Mouse (Mus musculus): ENCODE measurements around the gene Smarcal1. TPM values are rescaled to one million over a fixed set of nuclear protein-coding genes. Genes with fewer than 3 reads are reported as not detected.

Smarcal1 gene
- total and polyA plus RNA-seq, 2 experiments, result 8.3 to 13.9 TPM

- peaks cover 23% of the 10 kb centered on the region; the same call in 1 of the 2 replicates for H3K36me3 ChIP-seq (ENCODE audit: control insufficient read depth, insufficient read depth, low read length)
- 84% methylated on average over 23 of the region's 23 CpGs for WGBS
Measured at GRCm38 (mm10) chr1:72609887-72610877, 27.1 kb downstream of the Smarcal1 start.

GRCm38 (mm10) chr1:72612172-72612571 lies 29.1 kb downstream of the Smarcal1 start:
- Histone ChIP-seq H3K27ac (replicated peaks; ENCODE audit: insufficient read depth, low read depth, low read length) (no peak overlapping the region), H3K79me2 (ENCODE audit: control insufficient read depth, insufficient read depth, low read length) (no peaks in the 10 kb centered on the region), H3K9ac (ENCODE audit: low read depth, low read length) (no peak overlapping the region), H3K36me3 (ENCODE audit: control insufficient read depth, insufficient read depth, low read length) (peaks cover 38% of the 10 kb centered on the region), H3K27me3 (ENCODE audit: control insufficient read depth, insufficient read depth, low read length) (no peaks in the 10 kb centered on the region), H3K4me3 (ENCODE audit: insufficient read depth, low read depth, low read length) (no peak overlapping the region), H3K4me1 (ENCODE audit: control insufficient read depth, insufficient read depth, low read length) (no peaks in the 10 kb centered on the region)
- no peak for DNase-seq (ENCODE audit: extremely low read depth, low read depth, low spot score)
- TF ChIP-seq CTCF (IDR thresholded peaks at IDR 0.05; ENCODE audit: low read depth, low read length), result no peak
- TF ChIP-seq POLR2A (IDR thresholded peaks at IDR 0.05; ENCODE audit: extremely low read depth, insufficient read depth, low read length), result no peak
- 96% methylated on average over 6 of the region's 6 CpGs for WGBS

More at GRCm38 (mm10) chr1:72609887-72610877, 27.1 kb downstream of the Smarcal1 start:
- Histone ChIP-seq H3K4me1 (ENCODE audit: control insufficient read depth, insufficient read depth, low read length) (no peaks in the 10 kb centered on the region), H3K79me2 (ENCODE audit: control insufficient read depth, insufficient read depth, low read length) (no peaks in the 10 kb centered on the region), H3K4me3 (ENCODE audit: insufficient read depth, low read depth, low read length) (no peak overlapping the region), H3K9ac (ENCODE audit: low read depth, low read length) (no peak overlapping the region), H3K27me3 (ENCODE audit: control insufficient read depth, insufficient read depth, low read length) (no peaks in the 10 kb centered on the region), H3K27ac (replicated peaks; ENCODE audit: insufficient read depth, low read depth, low read length) (no peak overlapping the region)
- no peak for TF ChIP-seq CTCF (IDR thresholded peaks at IDR 0.05; ENCODE audit: low read depth, low read length)
- TF ChIP-seq POLR2A (IDR thresholded peaks at IDR 0.05; ENCODE audit: extremely low read depth, insufficient read depth, low read length), result no peak
- DNase-seq (ENCODE audit: extremely low read depth, low read depth, low spot score), result peak; percentile 26

GRCm38 (mm10) chr1:72635221-72635620 lies 52.2 kb downstream of the Smarcal1 start:
- TF ChIP-seq CTCF (IDR thresholded peaks at IDR 0.05; ENCODE audit: low read depth, low read length), result no peak
- 67% methylated on average over 5 of the region's 5 CpGs for WGBS
- no peak overlapping the region for H3K4me3 ChIP-seq (ENCODE audit: insufficient read depth, low read depth, low read length)
- H3K79me2 ChIP-seq (ENCODE audit: control insufficient read depth, insufficient read depth, low read length), result no peaks in the 10 kb centered on the region
- no peaks in the 10 kb centered on the region for H3K4me1 ChIP-seq (ENCODE audit: control insufficient read depth, insufficient read depth, low read length)
- H3K27me3 ChIP-seq (ENCODE audit: control insufficient read depth, insufficient read depth, low read length), result no peaks in the 10 kb centered on the region
- peaks cover 11% of the 10 kb centered on the region for H3K36me3 ChIP-seq (ENCODE audit: control insufficient read depth, insufficient read depth, low read length)
- H3K27ac ChIP-seq (replicated peaks; ENCODE audit: insufficient read depth, low read depth, low read length), result no peak overlapping the region
- H3K9ac ChIP-seq (ENCODE audit: low read depth, low read length), result no peak overlapping the region
- DNase-seq (ENCODE audit: extremely low read depth, low read depth, low spot score), result no peak

GRCm38 (mm10) chr1:72640658-72641410 lies 57.8 kb downstream of the Smarcal1 start:
- no peak overlapping the region for H3K27ac ChIP-seq (replicated peaks; ENCODE audit: insufficient read depth, low read depth, low read length)
- peak; percentile 25 for DNase-seq (ENCODE audit: extremely low read depth, low read depth, low spot score)
- H3K79me2 ChIP-seq (ENCODE audit: control insufficient read depth, insufficient read depth, low read length), result no peaks in the 10 kb centered on the region
- no peak overlapping the region for H3K9ac ChIP-seq (ENCODE audit: low read depth, low read length)
- H3K4me3 ChIP-seq (ENCODE audit: insufficient read depth, low read depth, low read length), result peak overlapping the region; percentile 45
- H3K27me3 ChIP-seq (ENCODE audit: control insufficient read depth, insufficient read depth, low read length), result no peaks in the 10 kb centered on the region
- 42% methylated on average over 49 of the region's 49 CpGs for WGBS
- TF ChIP-seq POLR2A (IDR thresholded peaks at IDR 0.05; ENCODE audit: extremely low read depth, insufficient read depth, low read length), result no peak
- no peak for TF ChIP-seq CTCF (IDR thresholded peaks at IDR 0.05; ENCODE audit: low read depth, low read length)
- H3K4me1 ChIP-seq (ENCODE audit: control insufficient read depth, insufficient read depth, low read length), result no peaks in the 10 kb centered on the region
- no peaks in the 10 kb centered on the region for H3K36me3 ChIP-seq (ENCODE audit: control insufficient read depth, insufficient read depth, low read length)

- Histone ChIP-seq H3K4me3 (ENCODE audit: insufficient read depth, low read depth, low read length) (no peak overlapping the region), H3K9ac (ENCODE audit: low read depth, low read length) (no peak overlapping the region), H3K27ac (replicated peaks; ENCODE audit: insufficient read depth, low read depth, low read length) (no peak overlapping the region), H3K4me1 (ENCODE audit: control insufficient read depth, insufficient read depth, low read length) (no peaks in the 10 kb centered on the region), H3K27me3 (ENCODE audit: control insufficient read depth, insufficient read depth, low read length) (no peaks in the 10 kb centered on the region), H3K79me2 (ENCODE audit: control insufficient read depth, insufficient read depth, low read length) (no peaks in the 10 kb centered on the region), H3K36me3 (ENCODE audit: control insufficient read depth, insufficient read depth, low read length) (no peaks in the 10 kb centered on the region)
- 82% methylated on average over 3 of the region's 3 CpGs for WGBS
- DNase-seq (ENCODE audit: extremely low read depth, low read depth, low spot score), result no peak
- TF ChIP-seq CTCF (IDR thresholded peaks at IDR 0.05; ENCODE audit: low read depth, low read length) (no peak), POLR2A (IDR thresholded peaks at IDR 0.05; ENCODE audit: extremely low read depth, insufficient read depth, low read length) (no peak)
Measured at GRCm38 (mm10) chr1:72673070-72673469, 90.0 kb downstream of the Smarcal1 start.

Other genes starting within 250 kb of the Smarcal1 start
- gene March4, start 46.3 kb upstream of the Smarcal1 start, total RNA-seq (2014; rRNA removed), result not detected in 2 replicates
- not detected in 2 replicates for gene March4, start 46.3 kb upstream of the Smarcal1 start, polyA plus RNA-seq (2012; rRNA removed)
- gene Ankar, start 117.3 kb downstream of the Smarcal1 start, total RNA-seq (2014; rRNA removed), result not detected in 2 replicates
- gene Ankar, start 117.3 kb downstream of the Smarcal1 start, polyA plus RNA-seq (2012; rRNA removed), result not detected in 2 replicates
- gene Rpl37a, start 128.0 kb downstream of the Smarcal1 start, total RNA-seq (2014; rRNA removed), result 394 and 426 TPM in 2 replicates
- gene Rpl37a, start 128.0 kb downstream of the Smarcal1 start, polyA plus RNA-seq (2012; rRNA removed), result 216 and 237 TPM in 2 replicates
- gene Igfbp2, start 241.3 kb downstream of the Smarcal1 start, total RNA-seq (2014; rRNA removed), result 500 and 747 TPM in 2 replicates
- 223 and 1,009 TPM in 2 replicates for gene Igfbp2, start 241.3 kb downstream of the Smarcal1 start, polyA plus RNA-seq (2012; rRNA removed)

Measured in liver, adult 2 months (tissue).